Mouse (Mus musculus) forebrain, embryonic 13.5 days (tissue): ENCODE measurements around the gene Dact3. TPM values are rescaled to one million over a fixed set of nuclear protein-coding genes. Genes with fewer than 3 reads are reported as not detected.

Source experiments
- polyA plus RNA-seq: library from polyadenylated mRNA; unstranded; fragments of >200 nt; fragmentation: Nextera tagmentation; extraction: Ambion mirVana; gene quantifications from 2 replicates; pipeline ENCODE4 v1.2.1, GENCODE M21; 2015

Gene Dact3
- polyA plus RNA-seq, 1 experiment from 2014 or later: 2.3 TPM

Other genes with a start within 250 kb of the Dact3 start
- not detected in 2 replicates for gene Ceacam15, start 199.6 kb upstream of the Dact3 start, polyA plus RNA-seq
- gene Ceacam9, start 153.4 kb upstream of the Dact3 start, polyA plus RNA-seq: not detected in 2 replicates
- gene Ap2s1, start 136.9 kb upstream of the Dact3 start, polyA plus RNA-seq: 328 and 333 TPM in 2 replicates
- 16.0 and 17.1 TPM in 2 replicates for gene Slc1a5, start 94.0 kb upstream of the Dact3 start, polyA plus RNA-seq
- gene Strn4, start 59.4 kb upstream of the Dact3 start, polyA plus RNA-seq: 147 and 164 TPM in 2 replicates
- 24.0 and 28.0 TPM in 2 replicates for gene Fkrp, start 58.6 kb upstream of the Dact3 start, polyA plus RNA-seq
- 7.7 and 8.3 TPM in 2 replicates for gene Prkd2, start 32.4 kb upstream of the Dact3 start, polyA plus RNA-seq
- 9.2 and 18.2 TPM in 2 replicates for gene Gng8, start 16.5 kb downstream of the Dact3 start, polyA plus RNA-seq
- 0.14 and 0.37 TPM in 2 replicates for gene Ptgir, start 31.2 kb downstream of the Dact3 start, polyA plus RNA-seq
- gene Calm3, start 48.8 kb downstream of the Dact3 start, polyA plus RNA-seq: 271 and 296 TPM in 2 replicates
- 59.5 and 78.0 TPM in 2 replicates for gene Pnmal2, start 69.4 kb downstream of the Dact3 start, polyA plus RNA-seq
- 37.0 and 40.8 TPM in 2 replicates for gene Pnmal1, start 84.4 kb downstream of the Dact3 start, polyA plus RNA-seq
- gene Gm42372, start 107.8 kb downstream of the Dact3 start, polyA plus RNA-seq: 2.5 and 3.0 TPM in 2 replicates
- 6.0 and 8.6 TPM in 2 replicates for gene Ccdc8, start 117.4 kb downstream of the Dact3 start, polyA plus RNA-seq
- 103 and 113 TPM in 2 replicates for gene Ppp5c, start 152.6 kb downstream of the Dact3 start, polyA plus RNA-seq
- gene Hif3a, start 187.1 kb downstream of the Dact3 start, polyA plus RNA-seq: 4.7 and 5.8 TPM in 2 replicates
- 0.53 and 1.3 TPM in 2 replicates for gene Psg16, start 198.7 kb downstream of the Dact3 start, polyA plus RNA-seq